Mouse (Mus musculus): ENCODE data around the gene Acsf2.

DNA sequence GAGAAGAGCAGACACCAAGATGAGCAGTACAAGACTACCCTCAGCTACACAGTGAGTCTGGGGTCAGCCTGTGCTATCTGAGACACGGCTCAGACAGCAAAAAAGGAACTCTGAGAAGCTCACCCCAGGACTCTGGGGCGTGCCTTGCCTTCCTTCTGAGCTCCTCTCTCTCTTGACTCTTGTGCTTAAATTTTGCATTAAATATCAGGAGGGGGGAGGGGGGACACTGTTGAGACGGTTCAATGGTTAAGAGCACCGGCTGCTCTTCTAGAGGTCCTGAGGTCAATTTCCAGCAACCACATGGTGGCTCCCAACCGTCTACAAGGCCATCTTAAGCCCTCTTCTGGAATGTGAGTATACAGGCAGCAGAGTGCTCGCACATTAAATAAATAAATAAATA lies 14.2 kb downstream of the Acsf2 start:
- no peak for TF ChIP-seq GATA1 (IDR thresholded peaks at IDR 0.05; ENCODE audit: borderline replicate concordance, low read length)
- TF ChIP-seq FLI1 (IDR thresholded peaks at IDR 0.05; ENCODE audit: low read length) = no peak

All from megakaryocyte, embryonic 14.5 days (primary cell).